Mouse (Mus musculus): ENCODE results near the gene Grk1.

Grk1 gene

DNA sequence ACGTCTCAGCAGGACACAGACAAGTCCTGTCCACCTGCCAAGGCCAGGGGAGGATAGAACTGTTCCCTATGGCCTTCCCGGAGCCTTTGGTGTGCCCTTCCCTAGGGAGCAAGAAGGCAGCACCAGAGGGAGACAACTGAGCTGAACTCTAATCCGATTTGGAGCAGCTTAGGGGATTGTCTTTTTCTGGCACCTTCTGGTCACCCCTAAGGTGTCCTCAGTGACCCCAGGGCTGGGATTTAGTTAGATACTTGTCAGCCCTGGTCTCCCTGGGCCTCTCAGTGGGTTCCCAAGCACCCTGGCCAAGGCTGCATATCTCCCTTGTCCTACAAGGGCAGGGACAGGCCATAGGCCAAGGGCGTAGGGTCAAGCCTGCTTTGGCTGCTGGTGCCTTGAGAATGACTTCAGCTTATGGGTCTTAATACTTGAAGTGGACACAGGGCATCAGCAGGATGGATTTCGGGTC, at the start of gene Grk1:
TSS of gene Grk1 (plus strand) at position 416 of the 466 bp plus-strand sequence.
- no peak for DNase-seq

DNA sequence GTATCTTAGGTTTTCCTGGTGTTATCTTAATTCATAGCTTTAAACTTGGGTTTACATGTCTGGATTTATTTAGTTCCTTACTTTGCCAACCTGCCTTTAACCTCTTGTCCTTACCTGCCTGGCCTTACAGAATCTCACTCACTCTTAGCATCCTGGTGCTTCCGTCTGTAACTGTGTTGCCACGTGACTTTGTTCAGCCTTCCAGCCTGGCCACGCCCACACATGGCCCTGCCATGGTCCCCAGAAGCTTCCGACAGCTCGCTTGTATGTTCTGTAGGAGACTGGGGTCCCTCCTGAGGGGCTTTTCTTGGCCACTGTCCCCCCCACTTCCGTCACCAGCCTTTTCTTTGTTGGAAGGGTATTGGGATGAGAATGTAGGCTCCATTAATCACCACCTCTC, 48.7 kb upstream of the Grk1 start:
- no peak for DNase-seq

DNA sequence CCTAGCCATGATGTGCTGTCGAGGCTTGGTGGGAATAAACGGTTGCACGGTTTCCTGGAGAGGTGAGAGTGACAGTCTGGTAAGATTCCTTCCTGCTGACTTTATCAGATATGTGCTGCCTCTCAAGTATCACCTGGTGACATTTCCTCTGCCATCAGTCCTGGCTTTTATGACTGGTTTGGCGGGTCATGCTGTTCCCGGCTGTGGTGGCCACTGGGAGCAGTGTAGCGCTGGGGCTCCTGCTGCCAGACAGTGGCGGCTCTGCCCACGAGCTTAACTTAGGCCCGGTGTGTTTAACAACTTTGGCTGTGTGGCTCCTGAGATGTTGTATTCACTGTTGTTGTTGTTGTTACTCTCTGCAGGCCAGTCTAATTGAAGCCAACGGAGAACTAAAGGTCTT, 48.2 kb upstream of the Grk1 start:
- DNase-seq = no peak

DNA sequence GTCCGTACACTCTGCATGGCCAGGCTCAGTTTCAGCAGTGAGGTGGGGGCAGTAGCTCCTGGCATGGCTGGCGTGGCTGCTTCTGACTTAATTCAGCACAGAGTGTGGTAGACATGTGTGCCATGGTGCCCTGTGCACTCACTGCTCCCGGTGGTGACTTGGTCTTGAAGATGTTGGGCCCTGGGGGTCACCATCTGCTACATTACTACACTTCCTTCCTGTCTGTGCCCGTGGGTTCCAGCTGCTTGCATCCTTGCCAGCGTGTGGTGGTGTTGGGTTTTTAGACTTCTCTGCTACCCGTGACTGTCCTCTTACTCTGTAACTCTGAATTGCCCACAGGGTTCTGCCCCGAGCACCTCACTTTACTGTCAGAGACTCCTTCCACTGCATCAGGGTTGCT, 44.7 kb upstream of the Grk1 start:
- no peak for DNase-seq

DNA sequence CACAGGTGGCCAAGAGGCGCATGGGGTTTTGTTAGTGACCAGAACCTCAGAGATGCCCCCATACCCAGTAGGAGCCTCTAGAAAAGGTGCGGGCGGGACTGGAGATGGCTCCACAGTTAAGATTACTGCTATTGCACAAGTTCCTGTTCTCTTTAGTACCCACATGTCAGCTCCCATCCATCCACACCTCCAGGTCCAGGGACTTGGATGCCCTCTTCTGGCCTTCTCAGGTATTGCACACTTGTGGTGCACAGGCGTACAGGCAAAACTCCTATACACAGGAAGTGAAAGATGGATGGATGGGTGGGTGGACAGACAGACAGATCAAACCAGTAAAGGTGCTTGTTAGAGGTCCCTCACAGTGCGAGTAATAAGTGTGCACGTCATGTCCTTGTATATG, 43.0 kb upstream of the Grk1 start:
- DNase-seq = no peak

DNA sequence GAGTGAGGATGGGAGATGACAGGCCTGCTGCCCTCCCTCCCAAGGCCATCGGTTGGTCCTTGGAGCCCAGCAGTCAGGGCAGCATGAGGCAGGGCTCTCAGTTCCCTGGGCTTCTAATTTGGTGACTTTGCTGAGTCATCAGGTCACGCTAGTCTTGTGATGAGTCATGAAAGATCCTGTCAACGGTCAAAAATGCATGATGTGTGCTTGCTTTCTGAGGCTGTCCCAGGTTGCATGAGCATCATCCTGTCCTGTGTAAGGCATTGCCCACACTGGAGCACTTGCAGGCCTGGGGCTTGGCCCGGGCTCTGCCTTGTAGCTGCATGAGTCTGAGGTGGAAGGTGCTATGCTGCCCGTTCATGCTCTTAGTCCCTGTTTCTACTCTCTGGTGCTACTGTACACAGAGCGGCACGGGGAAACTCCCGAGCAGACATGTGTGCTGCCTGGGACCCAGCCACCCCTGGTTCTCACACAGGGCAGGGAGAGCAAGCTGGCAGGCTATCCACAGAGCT, 31.7 kb upstream of the Grk1 start:
- DNase-seq = no peak

DNA sequence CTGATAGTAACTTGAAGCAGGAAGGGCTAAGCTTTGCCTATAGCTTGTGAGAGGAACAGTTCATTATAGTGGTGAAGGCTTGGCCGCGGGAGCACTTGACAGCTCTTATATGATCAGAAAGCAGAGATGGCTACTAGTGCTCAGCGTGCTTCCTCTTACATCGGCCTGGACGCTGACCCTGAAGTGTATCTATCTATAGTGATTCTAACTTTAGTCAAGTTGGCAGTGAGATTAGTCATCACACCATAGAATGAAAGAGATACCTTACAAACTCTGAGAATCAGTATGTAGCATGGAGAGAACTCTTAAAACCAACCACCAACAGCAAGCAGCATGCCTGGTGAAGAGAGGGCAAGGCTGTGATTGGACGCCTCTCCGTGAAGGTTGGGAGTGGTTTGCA, 23.3 kb upstream of the Grk1 start:
- no peak for DNase-seq

DNA sequence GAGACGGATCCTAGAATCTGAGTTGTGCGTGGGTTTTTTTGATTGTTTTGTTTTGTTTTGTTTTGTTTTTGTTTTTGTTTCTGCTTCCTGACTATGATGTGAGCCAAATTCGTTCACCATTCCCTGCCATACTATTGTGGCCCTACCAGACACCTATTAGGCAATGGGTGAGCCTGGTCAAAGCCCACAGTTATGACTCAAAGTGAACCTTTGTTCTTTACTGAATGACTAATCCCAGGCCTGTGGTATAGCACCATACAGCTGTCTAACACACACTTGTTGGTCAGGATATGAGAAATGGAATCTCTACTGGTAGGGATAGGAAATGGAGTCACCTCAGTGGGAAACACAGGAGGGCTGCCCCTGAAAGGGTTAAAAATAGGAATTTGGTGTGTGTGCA, 22.3 kb upstream of the Grk1 start:
- DNase-seq = no peak

DNA sequence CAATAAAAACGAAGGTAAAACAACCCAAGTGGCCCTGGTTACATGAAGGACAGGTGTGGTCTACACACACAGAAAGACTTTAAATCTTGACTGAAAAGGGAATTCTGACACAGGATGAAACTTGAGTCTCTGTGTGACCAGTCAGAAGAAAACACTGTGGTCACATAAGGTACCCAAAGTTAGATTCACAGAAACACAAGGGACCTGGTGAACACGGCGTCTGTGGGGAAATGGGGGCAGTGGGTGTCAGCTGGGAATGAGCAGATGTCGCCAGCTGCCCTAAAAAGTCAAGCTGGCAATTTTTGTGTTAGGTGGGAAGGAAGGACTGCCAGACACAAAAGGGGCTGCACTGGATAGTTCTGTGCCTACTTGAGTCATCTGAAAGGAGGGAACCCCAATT, 21.9 kb upstream of the Grk1 start:
- no peak for DNase-seq

DNA sequence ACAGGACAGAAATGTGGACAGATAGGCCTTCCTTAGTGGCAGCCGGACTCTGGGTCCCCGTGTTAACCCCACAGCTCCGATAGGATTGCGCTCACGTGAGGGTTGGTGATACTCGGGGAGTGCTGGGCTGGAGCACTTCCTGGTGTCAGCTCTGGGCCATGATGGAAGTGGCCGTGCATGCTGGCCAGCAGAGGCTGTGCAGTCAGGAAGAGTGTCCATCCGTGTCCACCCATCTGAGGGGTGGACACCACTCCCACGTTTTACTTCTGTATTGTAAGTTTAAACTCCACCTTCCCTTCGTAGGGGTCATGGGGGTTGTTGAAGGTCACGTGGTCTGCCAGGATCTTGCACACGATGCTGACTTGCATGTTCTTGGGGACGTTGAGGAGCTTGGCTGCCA, 18.5 kb upstream of the Grk1 start:
- DNase-seq = no peak

DNA sequence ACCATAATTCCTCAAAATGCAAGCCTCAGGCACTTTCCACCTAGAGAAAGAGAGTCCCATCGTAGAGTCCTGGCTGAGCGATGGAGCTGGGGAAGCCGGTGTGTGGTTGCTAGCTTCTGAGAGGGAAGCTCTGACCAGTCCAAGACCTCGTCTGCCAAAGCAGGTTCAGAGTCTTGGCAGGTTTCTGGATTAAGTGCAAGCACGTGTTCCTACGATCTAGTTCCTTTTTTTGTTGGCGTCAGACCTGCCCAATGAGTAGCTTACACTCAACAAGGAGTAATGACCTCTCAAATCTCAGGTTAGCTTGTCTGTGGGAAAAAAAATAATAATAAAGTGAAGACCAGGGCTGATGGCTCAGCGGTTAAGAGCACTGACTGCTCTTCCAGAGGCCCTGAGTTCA, 17.2 kb upstream of the Grk1 start:
- DNase-seq = no peak

DNA sequence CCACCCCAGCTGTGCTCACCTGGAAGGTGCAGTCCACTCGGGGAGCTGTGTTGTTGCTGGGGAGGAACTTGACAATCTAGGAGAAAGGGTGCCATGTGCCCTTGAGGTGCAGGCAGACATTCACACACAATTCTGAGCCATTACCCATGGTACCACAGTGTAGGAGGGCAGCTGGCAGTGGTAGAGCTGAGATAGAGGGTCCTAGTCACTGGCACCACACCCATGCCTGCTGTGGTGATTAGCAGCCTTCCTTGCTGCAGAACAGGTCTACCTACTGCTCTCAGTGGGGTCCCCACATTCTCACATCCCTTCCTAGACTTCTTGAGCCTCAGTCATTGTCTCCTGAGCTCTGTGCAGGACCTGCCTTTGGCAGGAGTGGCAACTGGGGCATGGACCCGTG, 16.1 kb upstream of the Grk1 start:
- no peak for DNase-seq

DNA sequence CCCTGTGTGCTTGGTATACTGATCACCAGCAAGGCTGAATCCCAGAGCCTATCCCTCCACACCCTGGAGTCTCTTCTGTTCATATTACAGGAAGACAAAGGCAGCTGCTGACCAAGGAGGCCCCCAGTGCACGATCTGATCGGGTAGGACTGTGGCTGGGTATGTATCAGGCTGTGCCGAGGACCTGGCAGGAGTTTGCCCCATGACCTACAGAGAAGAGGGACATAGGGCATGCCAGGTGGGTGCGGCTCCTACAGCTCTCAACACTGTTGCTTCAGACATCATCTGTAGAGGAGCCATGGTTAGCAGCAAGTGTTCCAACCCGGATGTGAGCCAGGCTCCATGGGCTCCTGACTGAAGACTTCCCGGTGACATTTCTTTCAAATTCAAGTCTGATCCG, 11.0 kb upstream of the Grk1 start:
- DNase-seq = no peak

DNA sequence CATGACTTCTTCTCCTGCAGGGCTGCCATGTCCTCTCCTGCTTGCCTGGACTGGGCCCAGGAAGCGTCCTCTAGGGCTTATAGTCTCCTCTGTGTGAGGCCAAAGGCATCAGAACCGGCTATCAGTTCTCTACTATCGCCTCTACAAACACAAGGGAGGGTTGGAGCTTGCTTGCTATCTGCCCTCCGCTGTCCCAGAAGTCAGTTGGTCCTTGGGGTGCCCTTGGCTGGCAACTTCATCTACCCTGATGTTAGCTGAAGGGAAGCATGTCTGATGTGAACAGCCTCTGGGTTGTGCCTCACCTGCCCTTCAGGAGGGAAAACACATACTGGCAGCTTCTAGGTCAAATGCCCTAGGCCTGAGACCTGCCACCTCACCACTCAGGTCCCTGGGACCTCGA, 8.2 kb upstream of the Grk1 start, which contains the start of gene Atp4b:
TSS of gene Atp4b (minus strand) at position 101 of the 400 bp plus-strand sequence.
- DNase-seq = no peak

DNA sequence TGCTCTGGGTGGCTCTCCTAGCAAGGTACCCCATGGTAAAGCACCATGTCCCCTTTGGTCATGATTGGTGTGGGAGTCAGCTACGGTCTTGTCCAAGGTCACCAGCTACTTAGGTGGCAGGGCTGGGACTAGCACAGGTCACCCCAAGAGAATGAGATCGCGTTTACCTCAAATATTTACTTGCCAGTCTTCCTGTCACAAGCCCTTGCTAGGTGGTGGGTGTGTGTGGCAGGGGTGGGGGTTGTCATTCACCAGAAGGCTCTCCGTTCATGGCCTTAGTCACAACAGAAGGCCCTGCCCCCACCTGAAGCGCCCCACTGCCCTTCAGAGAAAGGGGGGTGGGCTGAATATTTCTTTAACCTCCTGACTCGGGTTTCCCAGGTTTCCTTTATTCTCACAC, 1.4 kb upstream of the Grk1 start:
- DNase-seq = no peak

DNA sequence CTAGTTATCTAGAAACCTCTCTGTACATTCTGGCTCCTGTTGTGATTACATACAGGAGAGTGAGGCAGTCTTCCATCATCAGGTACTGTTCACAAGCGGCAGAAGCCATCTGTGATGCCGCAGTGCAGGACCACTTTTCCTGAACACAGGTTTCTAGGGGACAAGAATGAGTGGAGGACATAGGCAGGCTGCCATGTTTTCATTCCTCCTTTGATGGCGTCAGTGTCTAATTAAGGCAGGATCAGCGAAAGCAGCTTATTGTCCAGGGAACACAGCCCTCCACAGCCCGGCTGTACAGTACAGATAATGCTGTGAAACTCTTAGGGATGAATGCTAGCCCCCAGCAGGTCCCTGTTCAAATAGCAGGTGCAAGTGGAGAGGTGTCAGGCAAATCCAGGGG, 1.1 kb downstream of the Grk1 start:
- no peak for DNase-seq

DNA sequence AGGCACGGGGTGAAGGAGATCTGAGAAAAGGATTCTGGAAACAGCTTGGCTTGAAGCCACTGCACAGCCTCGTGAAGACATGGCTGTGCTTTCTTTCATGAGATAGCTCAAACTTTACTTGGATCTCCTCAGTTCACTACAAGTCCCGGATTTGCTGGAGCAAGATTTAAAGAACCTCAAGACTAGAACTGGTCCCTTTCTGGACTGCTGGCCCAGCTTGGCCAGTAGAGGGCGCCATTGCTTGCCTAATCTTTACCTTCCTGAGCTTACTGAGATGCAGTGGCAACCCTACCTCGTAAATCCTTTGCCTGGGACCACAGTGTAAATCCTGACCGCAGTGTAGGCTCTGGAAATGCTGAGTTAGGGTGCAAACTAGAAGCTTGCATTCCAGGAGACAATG, 6.7 kb downstream of the Grk1 start:
- DNase-seq = peak; percentile 14 to 43

DNA sequence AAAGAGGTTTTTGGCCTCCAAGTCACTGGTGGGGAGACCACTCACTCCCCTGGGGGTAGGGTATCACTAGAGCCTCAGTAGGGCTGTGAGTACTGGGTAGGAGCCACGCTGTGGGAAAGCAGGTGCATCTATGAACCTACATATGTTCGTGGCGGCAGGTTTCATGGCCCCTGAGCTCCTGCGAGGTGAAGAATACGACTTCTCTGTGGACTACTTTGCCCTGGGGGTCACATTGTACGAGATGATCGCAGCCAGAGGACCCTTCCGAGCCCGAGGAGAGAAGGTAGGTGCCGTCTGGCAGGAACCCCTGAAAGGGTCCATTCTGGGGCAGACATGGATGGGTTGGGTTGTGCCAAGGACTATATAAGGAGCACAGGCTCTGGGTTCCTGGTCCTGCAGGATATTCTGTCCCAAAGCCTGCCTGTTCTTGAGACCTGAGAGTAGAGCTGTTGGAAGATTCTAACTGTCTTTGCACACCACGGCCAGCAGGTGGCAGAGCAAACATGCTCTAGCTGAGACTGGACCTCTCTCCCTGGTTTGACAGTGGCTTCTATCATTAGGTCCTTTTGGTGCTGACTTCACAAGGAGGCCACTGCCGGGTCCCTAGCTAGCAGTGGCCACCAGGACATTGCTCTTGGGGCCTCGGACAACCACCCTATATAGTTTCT, 8.1 kb downstream of the Grk1 start:
- DNase-seq = peak in 1 of 2 experiments; percentile 38

DNA sequence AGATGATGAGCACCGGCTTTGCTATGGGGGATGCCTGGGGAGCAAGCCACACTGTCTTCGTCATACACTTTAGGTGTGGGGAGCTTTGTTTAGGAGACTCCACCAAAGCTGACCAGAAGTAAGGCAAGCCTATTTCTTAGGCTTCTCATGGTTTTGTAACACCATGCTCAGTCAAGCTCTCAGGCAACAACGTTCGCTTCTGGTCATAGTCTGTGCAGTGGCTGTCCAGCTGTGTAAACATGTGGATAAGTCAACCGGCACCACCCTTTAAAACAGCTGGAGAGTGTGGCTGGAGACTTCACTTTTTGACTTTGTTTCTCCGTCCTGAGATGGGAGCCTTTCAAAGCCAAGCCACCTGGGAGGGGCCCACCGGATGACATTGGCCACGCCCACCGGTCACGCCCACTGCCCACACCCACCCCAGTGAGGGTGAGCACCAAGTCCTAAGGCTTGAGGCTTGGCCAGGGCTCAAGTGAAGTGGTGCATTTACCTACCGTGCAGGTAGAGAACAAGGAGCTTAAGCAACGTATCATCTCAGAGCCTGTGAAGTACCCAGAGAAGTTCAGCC, 9.0 kb downstream of the Grk1 start:
- DNase-seq = no peak

DNA sequence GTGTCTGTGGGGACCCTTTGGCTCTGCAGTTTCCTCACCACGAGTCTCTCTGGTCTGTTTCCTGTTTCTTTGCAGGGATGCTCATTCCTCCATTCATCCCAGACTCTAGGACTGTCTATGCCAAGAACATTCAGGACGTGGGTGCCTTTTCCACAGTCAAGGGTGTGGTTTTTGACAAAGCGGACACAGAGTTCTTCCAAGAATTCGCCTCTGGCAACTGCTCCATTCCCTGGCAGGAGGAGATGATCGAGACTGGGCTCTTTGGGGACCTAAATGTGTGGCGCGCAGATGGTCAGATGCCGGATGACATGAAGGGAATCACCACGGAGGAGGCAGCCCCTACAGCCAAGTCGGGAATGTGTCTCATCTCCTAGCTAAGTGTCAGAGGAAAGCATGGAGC, 11.0 kb downstream of the Grk1 start:
- no peak for DNase-seq

DNA sequence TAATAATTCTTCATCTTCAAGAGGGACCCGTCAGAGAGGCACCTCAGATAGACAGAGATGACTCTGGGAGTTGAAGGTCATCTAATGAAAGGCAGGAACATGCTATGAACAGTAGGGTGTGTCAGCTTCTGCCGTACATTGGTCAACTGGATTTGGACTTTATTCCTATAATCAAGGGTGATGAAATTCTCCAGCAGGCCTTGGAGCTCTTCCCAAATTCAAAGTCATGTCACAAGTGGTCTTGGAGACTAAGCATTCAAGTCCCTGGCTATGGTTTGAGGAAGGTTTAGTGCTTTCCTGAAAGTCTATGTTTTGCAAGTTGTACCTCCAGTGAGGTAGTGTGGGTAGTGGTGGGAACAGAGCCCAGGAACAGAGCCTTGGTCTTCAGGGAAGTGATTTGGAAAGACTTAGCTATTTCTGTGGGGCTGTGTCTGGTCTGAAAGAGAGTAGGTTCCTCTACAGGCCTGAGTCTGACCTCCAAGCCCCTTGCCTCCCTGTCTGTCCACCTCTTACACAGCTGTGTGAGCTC, 14.3 kb downstream of the Grk1 start:
- DNase-seq = no peak

DNA sequence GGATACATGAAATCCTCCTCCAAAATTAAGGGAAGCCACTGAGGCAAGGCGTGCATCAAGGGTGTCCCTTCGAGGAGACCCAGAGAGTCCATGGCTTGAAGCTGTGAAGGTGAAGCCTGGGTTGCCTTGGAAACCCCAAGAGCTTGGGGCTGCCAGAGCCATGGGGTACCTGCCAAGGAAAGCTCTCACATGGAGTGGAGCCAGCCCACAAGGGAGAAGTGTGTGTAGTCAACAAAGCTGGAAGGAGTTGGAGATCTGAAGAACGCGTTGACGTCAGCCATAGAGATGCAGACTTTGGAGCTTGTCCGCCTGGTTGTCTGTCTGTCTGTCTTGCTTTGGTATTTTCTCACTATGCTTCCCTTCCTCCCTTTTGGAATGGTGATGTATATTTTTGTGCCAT, 16.1 kb downstream of the Grk1 start:
- DNase-seq = no peak

DNA sequence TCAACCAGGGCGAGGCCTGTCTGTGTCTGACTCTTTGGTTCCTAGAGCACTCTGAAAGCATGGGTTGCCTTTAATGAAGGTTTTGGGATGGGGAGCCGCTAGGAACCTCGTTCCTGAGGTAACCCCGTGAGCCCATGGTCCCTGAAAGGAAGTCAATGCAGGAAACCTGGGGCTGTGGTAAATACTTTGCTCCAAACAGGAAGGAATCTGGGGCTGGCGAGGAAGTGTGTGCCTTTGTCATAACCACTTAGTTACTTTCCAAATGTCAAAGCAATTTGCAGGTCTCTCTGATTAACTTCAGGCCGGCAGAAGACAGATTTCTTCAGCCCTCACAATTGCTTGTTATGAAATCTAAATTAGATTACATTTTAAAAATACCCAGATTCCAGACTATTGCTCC, 22.5 kb downstream of the Grk1 start:
- no peak for DNase-seq

DNA sequence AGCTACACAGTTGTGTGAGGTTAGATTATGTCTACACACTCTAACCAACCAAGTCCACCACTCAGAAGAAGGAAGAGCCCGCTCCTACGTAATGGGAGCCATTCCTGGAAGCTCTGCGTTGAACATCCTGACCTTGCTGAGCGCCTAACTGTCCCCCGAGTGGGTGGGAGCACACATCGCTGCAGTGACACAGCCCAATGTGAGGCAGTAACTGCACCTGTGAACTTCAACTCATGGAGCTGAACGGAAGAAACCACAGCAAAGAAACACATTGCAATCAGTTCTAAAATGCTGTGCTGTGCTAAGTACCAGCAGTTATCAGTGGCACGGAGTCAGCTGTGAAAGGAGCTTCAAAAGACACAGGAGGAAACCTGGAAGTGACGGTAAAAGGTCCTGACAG, 23.3 kb downstream of the Grk1 start:
- DNase-seq = no peak

DNA sequence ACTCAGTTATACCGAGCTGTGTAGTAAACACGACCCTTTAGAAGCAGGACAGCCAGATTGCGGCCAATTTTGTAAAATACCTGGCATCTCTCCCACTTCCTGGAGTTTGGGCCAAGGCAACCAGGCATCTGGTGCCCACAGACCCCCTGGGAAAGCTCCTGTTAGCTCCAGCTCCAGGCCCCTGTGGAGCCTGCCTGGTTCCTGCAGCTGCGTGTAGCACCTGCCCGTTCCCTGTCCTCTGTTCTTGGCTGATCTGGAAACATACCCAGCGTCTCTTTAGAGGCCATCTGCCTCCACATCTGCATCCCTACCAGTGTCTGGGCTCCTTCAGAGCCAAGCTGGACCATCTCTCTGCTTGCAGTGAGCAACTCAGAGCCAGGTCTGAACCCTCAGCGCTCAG, 25.5 kb downstream of the Grk1 start:
- DNase-seq = no peak

Measured in spleen, adult 18-20 months (tissue).